Mouse (Mus musculus): Measurements from ENCODE around the gene Adam10.

Gene Adam10

DNA sequence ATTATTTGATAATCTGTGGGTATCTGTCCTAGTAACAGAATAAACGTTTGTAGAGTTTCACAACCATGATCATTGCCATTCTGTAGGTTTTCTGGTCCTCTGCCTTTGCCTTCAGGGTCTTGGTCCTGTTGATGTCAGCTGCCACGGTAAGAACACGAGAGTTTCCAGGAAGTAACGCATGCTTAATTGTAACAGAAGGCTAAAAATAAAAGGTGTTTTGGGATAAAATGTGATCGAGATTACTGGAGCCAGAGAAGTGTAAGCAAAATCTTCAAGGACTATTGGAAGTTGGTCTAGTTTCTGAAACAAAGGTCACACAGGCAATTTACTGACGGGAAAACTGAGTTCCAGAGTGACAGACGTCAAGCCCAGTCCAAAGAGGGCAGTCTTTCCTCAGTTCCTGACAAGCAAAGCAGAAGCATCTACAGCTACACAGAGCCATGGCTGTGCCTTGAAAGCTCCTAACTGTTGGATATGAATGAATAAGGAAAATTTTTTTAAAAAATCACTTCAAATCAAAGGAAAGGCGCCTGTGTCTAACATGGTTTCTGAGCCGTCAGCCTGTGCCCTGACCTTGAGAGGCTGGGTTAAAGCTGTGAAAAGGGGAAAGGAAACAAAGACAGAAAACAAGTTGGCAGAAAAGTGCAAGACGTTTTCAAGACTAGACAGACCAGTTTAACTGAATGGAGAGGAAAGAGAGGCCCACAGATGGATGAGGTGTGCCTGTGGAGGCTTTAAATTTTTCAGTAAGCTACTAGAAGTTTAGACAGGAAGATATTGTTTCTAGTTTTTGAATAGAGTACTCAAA is 6.8 kb upstream of the Adam10 start:
- DNase-seq (ENCODE audit: low spot score in 2 of 2): no peak

DNA sequence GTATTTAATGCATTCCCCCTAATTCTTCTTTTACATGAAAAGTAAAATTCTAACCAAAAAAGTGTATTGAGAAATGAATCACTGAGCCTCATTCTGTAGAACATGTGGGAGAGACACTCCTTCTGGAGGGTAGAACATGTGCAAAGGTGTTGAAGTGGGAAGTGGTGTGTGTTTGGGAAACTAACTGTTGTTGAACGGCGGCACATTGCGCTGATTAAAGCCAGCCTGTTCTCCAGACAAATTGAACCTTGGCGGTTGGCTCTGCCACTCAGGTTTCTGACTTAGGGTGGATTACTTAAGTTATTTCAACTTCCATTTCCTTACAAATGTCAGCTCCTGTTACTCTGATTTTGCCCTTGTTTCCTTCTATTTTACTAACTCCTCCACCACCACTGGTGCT is 5.1 kb upstream of the Adam10 start:
- DNase-seq (ENCODE audit: low spot score in 2 of 2): no peak

DNA sequence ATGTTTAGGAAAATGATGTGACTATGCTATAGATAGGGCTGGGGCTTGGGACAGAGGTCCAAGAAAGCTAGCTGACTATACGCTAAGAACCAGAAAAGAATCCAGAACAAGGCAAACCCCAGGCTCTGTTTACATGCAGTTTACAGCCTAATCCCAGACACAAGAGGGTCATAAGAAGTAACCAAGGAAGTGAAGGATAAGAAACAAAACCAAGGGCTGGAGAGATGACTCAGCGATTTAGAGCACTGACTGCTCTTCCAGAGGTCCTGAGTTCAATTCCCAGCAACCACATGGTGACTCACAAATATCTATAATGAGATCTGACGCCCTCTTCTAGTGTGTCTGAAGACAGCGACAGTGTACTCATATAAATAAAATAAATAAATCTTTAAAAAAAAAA is 3.7 kb upstream of the Adam10 start:
- no peak for DNase-seq (ENCODE audit: low spot score in 2 of 2)

DNA sequence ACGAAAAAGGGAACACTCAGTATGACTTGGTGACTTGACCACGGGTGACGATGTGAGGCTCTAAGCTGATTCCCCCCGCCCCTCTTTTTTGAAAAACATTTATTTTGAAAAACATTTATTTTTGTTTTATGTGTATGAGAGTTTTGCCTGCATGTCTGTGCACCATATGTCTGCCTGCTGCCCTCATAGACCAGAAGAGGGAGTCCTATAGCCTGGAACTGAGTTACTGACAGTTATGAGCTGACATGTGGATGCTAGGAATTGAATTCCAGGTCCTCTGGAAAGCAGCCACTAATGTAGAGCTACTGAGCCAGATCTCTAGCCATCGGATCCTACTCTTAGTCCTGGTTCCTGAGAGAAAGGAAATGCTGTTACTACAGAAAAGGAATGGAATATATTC is 2.8 kb upstream of the Adam10 start:
- no peak for DNase-seq (ENCODE audit: low spot score in 2 of 2)

DNA sequence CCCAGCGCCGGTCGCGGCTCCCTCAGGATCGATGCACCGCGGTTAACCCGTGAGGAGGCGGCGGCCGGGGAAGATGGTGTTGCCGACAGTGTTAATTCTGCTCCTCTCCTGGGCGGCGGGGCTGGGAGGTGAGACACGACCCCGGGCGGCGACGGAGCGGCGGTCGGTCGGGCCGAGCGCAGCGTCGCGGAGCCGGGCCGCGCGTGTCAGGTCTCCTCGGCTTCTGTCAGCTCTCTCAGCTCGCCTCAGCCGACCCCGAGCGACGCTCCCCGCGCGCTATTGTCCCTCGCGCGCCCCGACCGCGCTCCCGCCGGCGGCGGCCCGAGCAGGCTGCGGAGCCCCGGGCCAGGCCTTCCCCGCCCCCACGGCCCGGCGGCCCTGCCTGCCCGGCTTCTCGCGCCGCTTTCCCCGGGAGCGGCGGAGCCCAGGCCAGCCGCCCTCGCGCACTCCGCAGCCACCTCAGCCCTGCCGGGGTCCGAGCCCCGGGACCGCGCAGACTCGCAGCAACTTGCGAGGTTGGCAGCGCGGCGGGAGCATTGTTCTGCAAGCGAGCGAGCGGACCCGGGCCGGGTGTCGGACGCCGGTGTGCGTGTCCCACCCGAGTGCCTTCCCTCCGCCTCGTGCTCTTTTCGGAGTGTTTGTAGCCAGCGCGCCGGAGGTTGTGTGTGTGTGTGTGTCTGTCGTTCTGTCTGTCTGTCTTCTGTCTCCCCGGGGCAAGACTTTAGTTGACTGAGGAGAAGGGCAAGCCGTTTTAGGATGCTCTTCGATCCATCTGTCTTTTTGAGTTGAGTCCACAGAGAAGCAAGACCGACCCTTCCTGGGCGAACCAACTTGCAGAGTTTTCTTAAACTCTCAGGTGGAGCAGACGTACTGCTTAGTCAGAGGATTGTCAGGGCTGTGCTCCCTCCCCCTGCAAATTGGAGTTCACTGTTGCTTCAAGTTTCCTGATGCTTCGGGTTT is 615 bp downstream of the Adam10 start:
- peak; percentile 16 to 59 for DNase-seq (ENCODE audit: low spot score in 2 of 2)

GRCm38 (mm10) chr9:70682202-70682601 is 3.4 kb downstream of the Adam10 start:
- DNase-seq (ENCODE audit: low spot score in 2 of 2): no peak

GRCm38 (mm10) chr9:70688301-70688968 is 9.6 kb downstream of the Adam10 start:
- DNase-seq (ENCODE audit: low spot score in 2 of 2): peak in 1 of 2 experiments; percentile 7

GRCm38 (mm10) chr9:70689926-70690325 is 11.1 kb downstream of the Adam10 start:
- DNase-seq (ENCODE audit: low spot score in 2 of 2): no peak

DNA sequence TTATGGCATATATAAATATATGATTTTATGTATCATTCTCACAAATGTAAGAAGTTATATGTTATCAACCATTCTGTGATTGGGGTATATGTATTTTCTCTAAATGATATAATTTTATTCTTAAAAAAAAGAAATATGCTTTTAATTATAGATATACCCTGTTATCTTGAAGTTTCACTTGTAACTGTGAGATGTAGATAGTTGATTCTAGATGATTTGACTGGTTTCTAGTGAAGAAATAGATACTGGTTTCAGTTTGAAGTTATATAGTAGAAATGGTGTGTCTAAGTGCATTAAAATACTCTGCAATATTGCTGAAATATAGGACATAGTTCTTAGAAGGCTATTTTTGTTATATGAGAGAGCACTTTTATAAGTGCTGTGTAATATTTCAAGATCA is 11.8 kb downstream of the Adam10 start:
- DNase-seq (ENCODE audit: low spot score in 2 of 2): no peak

DNA sequence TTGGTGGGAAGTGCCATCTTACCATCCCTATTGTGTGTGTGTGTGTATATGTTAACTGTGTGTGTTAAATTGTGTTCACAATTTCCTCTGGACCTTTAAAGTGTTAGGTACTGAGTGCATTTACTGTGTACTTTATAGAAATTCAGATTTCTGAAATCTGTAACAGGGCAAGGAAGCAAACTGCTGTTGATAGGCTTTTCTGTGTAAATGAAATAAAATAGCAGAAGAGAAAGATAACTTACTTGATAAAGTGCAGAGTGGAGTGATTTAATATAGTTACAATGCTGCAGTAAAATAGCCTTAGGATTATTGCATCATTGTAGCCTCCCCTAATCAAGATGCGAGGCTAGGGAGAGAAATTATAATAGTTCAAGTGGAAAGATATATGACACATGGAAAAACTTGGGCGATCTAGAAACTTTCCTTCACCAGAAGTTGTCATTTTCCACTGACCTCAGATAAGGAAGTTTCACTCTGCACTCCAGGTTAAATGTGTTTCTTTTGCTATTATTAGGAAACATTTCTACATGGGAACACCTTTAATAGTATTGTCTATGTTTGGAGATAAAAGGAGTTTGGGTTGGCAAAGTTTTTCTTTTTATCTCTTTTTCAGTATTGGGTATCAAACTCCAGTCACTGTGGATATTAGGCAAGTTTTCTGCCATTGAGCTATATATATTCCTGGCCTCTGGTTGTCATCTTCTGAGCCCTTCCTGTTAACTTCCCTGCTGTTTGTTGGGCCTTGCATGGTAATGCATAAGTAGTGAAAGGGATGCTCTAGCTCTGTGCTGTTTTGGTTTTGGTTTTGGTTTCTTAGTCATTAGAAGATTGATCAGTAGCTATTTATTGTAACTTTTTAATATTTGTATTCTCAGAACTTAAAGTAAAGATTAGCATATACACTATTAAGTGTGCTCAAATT is 13.2 kb downstream of the Adam10 start:
- DNase-seq (ENCODE audit: low spot score in 2 of 2): no peak

- no peak for DNase-seq (ENCODE audit: low spot score in 2 of 2)
These were observed 16.9 kb downstream of the Adam10 start for GRCm38 (mm10) chr9:70695723-70696122.

DNA sequence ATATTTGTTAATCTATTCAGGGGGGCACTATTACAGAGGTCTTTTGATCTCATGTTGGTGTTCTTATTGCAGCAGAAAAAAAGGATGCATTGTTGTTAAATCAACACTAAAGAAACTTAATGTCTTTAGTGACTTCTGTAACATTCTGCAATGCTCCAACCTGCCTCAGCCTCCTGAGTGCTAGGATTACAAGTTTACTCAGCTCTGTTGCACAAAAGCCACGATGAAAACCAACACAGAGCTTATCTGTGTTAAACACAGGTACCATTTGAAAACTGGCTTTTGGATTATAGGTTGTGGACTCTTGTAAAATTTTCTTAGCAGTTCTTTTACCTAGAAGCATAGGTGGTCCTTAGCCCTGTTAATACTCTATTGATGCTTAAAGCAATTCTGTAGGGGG is 19.3 kb downstream of the Adam10 start:
- DNase-seq (ENCODE audit: low spot score in 2 of 2): no peak

DNA sequence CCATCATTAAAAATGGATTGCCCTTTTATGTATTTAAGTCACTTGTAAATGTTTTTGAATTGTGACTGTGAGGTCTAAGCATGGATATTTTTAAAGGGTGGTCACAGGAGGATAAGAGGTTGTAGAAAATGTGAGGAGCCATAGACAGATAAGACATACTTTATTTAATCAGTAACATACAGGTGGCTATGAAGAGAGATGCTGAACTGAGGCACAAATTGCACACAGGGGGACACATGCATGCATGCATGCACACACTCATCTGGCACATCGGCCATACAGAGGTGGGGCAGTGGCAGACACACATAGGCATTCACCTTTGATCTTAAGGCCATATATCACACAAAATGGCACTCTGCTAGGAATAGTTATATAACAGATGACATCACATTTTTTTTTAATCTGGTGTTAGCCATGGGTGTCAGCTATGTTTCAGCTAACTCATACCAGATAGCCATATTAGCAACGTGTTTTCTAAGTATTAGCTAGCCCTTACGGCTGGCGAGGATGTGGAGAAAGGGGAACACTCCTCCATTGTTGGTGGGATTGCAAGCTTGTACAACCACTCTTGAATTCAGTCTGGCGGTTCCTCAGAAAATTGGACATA is 24.9 kb downstream of the Adam10 start:
- DNase-seq (ENCODE audit: low spot score in 2 of 2): no peak

DNA sequence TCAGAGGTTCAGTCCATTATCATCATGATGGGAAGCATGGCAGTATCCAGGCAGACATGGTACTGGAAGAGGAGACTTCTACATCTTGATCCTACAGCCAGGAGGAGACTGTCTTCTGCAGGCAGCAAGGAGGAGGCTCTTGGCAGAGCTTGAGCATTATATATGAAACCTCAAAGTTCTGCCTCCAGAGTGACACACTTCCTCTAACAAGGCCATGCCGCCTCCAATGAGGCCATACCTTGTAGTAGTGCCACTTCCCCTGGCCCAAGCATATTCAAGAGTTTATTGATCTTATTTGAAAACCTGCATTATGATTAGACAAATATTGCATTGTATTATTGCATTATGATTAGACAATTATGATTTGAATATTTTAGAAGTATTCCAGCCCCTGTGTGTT is 27.6 kb downstream of the Adam10 start:
- no peak for DNase-seq (ENCODE audit: low spot score in 2 of 2)

DNA sequence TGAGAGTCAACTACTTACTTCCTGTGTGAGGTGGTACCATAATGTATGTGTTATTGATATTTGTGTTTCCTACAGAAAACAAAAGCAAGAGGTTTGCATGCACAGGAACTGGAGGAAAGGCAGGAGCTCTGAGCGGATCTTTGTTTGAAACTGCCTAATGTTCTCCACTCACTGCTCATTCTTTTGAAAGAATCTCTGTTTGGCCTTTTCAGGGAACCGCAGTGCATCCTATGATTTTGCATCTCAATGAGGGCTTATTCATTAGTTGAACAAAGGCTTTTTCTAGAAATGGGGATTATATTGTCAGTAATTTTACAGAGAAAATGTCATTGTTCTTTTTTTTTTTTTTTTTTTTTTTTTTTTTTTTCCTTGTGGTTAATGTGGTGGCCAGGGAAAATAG is 50.7 kb downstream of the Adam10 start:
- no peak for DNase-seq (ENCODE audit: low spot score in 2 of 2)

GRCm38 (mm10) chr9:70731079-70731478 is 52.3 kb downstream of the Adam10 start:
- no peak for DNase-seq (ENCODE audit: low spot score in 2 of 2)

- no peak for DNase-seq (ENCODE audit: low spot score in 2 of 2)
These were observed 54.4 kb downstream of the Adam10 start for GRCm38 (mm10) chr9:70733208-70733607.

GRCm38 (mm10) chr9:70739998-70740397 is 61.2 kb downstream of the Adam10 start:
- DNase-seq (ENCODE audit: low spot score in 2 of 2): no peak

DNA sequence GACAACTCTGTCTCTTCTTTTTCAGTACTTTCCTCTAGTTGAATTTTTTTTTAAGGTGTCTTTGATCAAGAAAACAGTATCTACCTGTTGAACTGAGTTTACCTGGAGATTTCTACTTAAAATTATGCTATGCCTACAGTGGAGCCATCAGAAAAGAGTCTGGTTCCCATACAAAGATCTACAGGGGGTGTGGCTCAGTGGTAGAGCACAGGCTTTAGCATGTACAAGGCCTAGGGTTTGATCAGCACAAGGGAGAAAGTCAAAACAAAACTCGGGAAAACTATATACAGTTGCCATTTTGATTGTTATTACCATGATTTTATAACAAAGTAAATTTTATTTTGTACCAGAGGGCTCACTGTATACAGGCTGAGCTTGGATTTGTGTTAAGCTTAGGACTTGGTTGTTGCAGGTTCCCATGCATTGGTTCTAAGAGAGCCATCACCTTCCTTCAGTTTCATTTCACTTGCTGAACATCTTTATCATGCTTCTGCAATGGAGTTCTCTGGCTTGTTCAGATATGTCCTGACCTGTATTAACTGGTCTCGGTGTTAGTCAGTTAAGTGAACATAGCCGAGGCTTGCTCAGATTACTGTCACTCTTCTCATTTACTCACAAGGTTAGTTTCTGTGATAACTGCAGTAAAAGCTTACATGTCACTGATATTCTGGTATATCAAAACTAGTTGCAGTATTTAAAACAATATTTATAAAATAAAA is 72.9 kb downstream of the Adam10 start:
- DNase-seq (ENCODE audit: low spot score in 2 of 2): no peak

DNA sequence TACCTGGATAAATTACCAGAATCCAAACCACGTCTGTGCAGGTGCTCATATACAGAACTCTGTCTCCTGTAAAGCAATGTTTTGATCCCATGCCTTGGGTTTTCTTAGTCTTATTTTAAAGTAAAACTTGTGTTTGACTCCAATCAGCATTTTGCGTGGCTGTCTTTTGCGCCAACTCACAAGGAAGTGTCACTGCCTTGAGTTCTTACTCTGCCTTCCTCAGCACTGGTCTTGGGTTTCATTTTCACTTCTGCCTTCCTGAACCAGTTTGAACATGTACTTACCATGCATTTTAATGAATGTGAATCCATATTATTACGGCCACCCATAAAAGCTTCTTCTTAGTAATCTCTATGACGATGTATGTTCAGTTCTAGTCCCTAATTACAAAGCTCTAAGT is 82.2 kb downstream of the Adam10 start:
- DNase-seq (ENCODE audit: low spot score in 2 of 2): no peak
